Mouse (Mus musculus): Measurements from ENCODE around the gene Lmf1. TPM values are rescaled to one million over a fixed set of nuclear protein-coding genes. Genes with fewer than 3 reads are reported as not detected.

Gene Lmf1
- polyA plus RNA-seq, 1 experiment from 2014 or later = 31.4 TPM

- Histone ChIP-seq H3K27ac (replicated peaks) (0 out of 2 replicates have a peak overlapping the region, but pooled peaks have one; percentile 7), H3K27me3 (no peaks in the 10 kb centered on the region), H3K9me3 (replicated peaks) (no peaks in the 10 kb centered on the region), H3K36me3 (peaks cover 7% of the 10 kb centered on the region), H3K4me1 (peaks cover 25% of the 10 kb centered on the region), H3K4me3 (replicated peaks) (no peak overlapping the region), H3K9ac (no peak overlapping the region), H3K4me2 (replicated peaks) (no peak overlapping the region)
- 71% methylated on average over 11 of the region's 11 CpGs for WGBS
- no peak for ATAC-seq (ENCODE audit: insufficient number of reproducible peaks, low FRiP score, low TSS enrichment, low read depth)
These were observed 29.4 kb downstream of the Lmf1 start for GRCm38 (mm10) chr17:25608137-25608785.

DNA sequence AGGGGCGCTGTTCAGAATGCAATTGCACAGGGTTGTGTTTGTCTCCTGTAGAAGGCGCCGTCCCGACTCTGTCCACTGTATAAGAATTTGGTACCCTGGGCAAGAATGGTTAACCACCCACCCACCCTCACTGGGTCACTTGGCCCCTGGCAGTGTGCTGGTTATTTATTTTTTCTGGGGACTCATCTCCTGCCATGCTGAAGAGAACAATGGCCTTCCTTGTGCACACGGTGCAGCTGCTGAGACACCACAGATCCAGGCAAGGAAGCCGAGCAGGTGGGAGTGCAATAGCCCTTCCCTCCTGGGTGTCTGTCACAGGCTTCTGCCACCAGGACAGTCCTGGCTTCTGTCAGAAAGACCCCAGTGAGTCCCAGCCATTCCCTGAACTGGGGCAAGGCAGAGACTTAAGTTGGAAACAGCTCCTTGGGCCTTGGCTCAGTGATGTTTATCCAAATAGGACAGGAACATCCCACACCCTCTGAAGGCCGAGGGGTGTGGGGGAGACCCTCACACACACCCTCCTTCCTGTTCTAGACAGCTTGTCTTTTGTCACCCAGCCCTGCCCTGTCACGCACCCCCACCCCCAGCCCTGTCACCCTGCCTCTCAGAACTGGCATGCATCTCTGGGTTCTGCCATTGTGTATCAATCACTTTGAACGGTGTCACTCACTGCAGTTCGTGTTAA is 30.1 kb downstream of the Lmf1 start:
- 49% methylated on average over 10 of the region's 10 CpGs for WGBS
- H3K9ac ChIP-seq = no peak overlapping the region
- ATAC-seq (ENCODE audit: insufficient number of reproducible peaks, low FRiP score, low TSS enrichment, low read depth) = no peak
- 0 out of 2 replicates have a peak overlapping the region, but pooled peaks have one; percentile 7 for H3K27ac ChIP-seq (replicated peaks)
- no peak overlapping the region for H3K4me3 ChIP-seq (replicated peaks)
- H3K4me2 ChIP-seq (replicated peaks) = no peak overlapping the region
- H3K27me3 ChIP-seq = no peaks in the 10 kb centered on the region
- peaks cover 25% of the 10 kb centered on the region for H3K4me1 ChIP-seq
- no peaks in the 10 kb centered on the region for H3K9me3 ChIP-seq (replicated peaks)
- H3K36me3 ChIP-seq = peaks cover 14% of the 10 kb centered on the region

DNA sequence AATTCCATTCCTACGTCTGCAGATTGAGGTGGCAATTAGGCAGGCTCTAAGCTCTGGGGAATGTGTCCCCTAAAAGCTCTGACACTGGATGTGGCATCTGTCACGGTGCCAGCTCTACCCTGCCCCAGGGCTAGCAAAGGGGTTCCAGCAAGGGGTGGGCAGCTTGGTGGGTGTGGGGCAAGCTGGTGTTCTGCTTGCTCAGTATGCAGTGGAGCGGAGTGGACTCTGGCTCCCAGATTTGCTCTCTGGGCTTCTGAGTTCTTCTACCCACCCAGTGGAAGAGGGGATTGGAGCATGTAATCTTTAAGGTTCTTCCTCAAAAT is 30.6 kb downstream of the Lmf1 start:
- Histone ChIP-seq H3K4me1 (peaks cover 25% of the 10 kb centered on the region), H3K9me3 (replicated peaks) (no peaks in the 10 kb centered on the region), H3K4me3 (replicated peaks) (no peak overlapping the region), H3K4me2 (replicated peaks) (no peak overlapping the region), H3K27me3 (no peaks in the 10 kb centered on the region), H3K27ac (replicated peaks) (no peak overlapping the region), H3K36me3 (peaks cover 16% of the 10 kb centered on the region), H3K9ac (no peak overlapping the region)
- 58% methylated on average over 3 of the region's 3 CpGs for WGBS
- ATAC-seq (ENCODE audit: insufficient number of reproducible peaks, low FRiP score, low TSS enrichment, low read depth) = no peak

- Histone ChIP-seq H3K4me2 (replicated peaks) (no peak overlapping the region), H3K4me3 (replicated peaks) (no peak overlapping the region), H3K4me1 (peaks cover 22% of the 10 kb centered on the region), H3K36me3 (peaks cover 21% of the 10 kb centered on the region), H3K27ac (replicated peaks) (no peak overlapping the region), H3K9ac (no peak overlapping the region), H3K27me3 (no peaks in the 10 kb centered on the region), H3K9me3 (replicated peaks) (no peaks in the 10 kb centered on the region)
- 44% methylated on average over 9 of the region's 9 CpGs for WGBS
- ATAC-seq (ENCODE audit: insufficient number of reproducible peaks, low FRiP score, low TSS enrichment, low read depth) = no peak
These were observed 31.3 kb downstream of the Lmf1 start for GRCm38 (mm10) chr17:25610151-25610550.

DNA sequence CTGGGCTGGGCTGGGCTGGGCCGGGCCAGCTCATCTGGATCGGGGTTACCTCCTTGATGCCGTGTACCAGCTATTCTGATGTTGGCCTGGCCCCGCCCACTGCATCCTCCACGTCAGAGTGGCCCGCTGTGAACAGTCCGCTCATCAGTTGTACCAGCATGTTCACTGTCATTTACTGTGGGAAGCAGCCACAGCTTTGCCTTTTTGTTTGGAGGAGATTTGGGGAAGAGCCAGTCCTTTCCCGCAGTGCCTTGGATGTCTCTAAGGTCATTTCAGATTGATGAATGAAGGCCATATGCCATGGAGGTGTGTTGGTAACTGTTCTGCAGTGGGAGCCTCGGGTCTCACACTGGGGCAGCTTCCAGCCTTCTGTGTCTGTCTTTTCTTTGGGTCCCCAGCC is 33.7 kb downstream of the Lmf1 start:
- H3K27me3 ChIP-seq = no peaks in the 10 kb centered on the region
- no peak overlapping the region for H3K4me2 ChIP-seq (replicated peaks)
- 84% methylated on average over 9 of the region's 9 CpGs for WGBS
- peaks cover 22% of the 10 kb centered on the region for H3K4me1 ChIP-seq
- H3K27ac ChIP-seq (replicated peaks) = no peak overlapping the region
- peaks cover 28% of the 10 kb centered on the region for H3K36me3 ChIP-seq
- ATAC-seq (ENCODE audit: insufficient number of reproducible peaks, low FRiP score, low TSS enrichment, low read depth) = no peak
- no peak overlapping the region for H3K9ac ChIP-seq
- no peaks in the 10 kb centered on the region for H3K9me3 ChIP-seq (replicated peaks)
- no peak overlapping the region for H3K4me3 ChIP-seq (replicated peaks)

GRCm38 (mm10) chr17:25613323-25613722 is 34.4 kb downstream of the Lmf1 start:
- no peak overlapping the region for H3K4me3 ChIP-seq (replicated peaks)
- H3K27me3 ChIP-seq = no peaks in the 10 kb centered on the region
- H3K9ac ChIP-seq = no peak overlapping the region
- WGBS = 94% methylated on average over 6 of the region's 6 CpGs
- no peak overlapping the region for H3K27ac ChIP-seq (replicated peaks)
- peaks cover 28% of the 10 kb centered on the region for H3K36me3 ChIP-seq
- H3K4me1 ChIP-seq = peaks cover 23% of the 10 kb centered on the region
- no peak overlapping the region for H3K4me2 ChIP-seq (replicated peaks)
- no peaks in the 10 kb centered on the region for H3K9me3 ChIP-seq (replicated peaks)
- ATAC-seq (ENCODE audit: insufficient number of reproducible peaks, low FRiP score, low TSS enrichment, low read depth) = no peak

DNA sequence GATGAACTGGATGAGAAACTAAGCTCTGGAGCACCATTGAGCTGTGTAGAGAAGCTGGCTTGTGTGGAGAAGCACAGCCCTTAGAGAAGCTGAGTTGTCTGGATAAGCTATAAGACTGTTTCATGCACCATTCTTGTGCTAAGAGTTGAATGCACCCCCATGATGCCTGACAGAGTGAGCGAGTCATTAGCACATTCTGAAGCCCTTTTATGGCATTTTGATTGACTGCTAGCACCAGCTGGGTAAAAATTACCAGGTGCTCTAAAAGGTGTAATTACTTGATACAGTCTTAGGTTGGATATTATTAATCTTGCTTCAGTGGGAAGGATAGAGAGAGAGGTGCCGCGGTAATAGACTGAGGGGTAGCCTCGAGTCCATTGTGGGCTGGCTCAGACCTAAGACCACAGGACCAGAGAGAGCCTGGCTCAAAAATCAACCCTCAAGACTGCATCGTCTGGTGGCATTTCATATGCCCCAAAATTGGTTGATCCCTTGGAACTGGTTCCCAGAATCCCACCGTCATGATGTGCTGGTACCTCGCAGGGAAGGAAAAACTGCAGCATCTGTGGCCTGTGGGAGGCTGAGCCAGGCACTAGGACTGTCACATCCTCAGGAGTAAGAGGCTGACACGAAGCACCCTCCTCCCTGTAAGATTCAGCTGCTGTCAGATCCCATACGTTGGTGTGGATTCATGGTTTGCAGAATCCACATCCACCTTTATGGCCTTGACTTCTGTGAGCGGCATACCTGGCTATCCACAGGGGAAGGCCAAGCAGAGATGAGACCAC is 36.0 kb downstream of the Lmf1 start:
- H3K9ac ChIP-seq = no peak overlapping the region
- H3K4me1 ChIP-seq = peaks cover 25% of the 10 kb centered on the region
- no peaks in the 10 kb centered on the region for H3K27me3 ChIP-seq
- no peak overlapping the region for H3K27ac ChIP-seq (replicated peaks)
- ATAC-seq (ENCODE audit: insufficient number of reproducible peaks, low FRiP score, low TSS enrichment, low read depth) = no peak
- no peak overlapping the region for H3K4me3 ChIP-seq (replicated peaks)
- H3K4me2 ChIP-seq (replicated peaks) = no peak overlapping the region
- 87% methylated on average over 10 of the region's 10 CpGs for WGBS
- peaks cover 28% of the 10 kb centered on the region for H3K36me3 ChIP-seq
- no peaks in the 10 kb centered on the region for H3K9me3 ChIP-seq (replicated peaks)

- H3K4me3 ChIP-seq (replicated peaks) = no peak overlapping the region
- no peak overlapping the region for H3K27ac ChIP-seq (replicated peaks)
- no peak overlapping the region for H3K4me2 ChIP-seq (replicated peaks)
- no peak overlapping the region for H3K9ac ChIP-seq
- peaks cover 22% of the 10 kb centered on the region; the same call in 1 of the 2 replicates for H3K36me3 ChIP-seq
- peak; percentile 58; the same call in 1 of the 2 replicates for ATAC-seq (ENCODE audit: insufficient number of reproducible peaks, low FRiP score, low TSS enrichment, low read depth)
- peaks cover 17% of the 10 kb centered on the region for H3K4me1 ChIP-seq
- 33% methylated on average over 16 of the region's 16 CpGs for WGBS
- no peaks in the 10 kb centered on the region for H3K9me3 ChIP-seq (replicated peaks)
- no peaks in the 10 kb centered on the region for H3K27me3 ChIP-seq
These were observed 39.7 kb downstream of the Lmf1 start for GRCm38 (mm10) chr17:25618508-25619056.

DNA sequence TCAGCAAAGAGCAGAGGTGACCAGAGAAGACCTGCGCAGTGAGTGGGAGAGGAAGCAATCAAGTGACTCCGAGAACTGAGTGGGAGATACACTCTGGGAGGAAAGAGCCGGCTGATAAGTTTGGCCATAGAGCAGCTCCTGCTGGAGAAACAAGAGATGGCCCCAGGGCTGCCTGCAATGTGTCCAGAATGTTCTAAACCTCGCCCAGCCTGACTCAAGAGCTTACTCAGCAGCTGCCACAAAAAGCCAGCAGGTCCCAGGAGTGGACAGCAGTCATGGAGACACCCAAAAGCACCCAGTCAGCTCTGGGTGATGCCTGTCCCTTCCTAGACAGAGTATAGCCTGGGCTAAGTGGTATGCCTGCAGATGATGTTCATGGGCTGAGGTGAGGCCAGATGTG is 44.6 kb downstream of the Lmf1 start:
- 76% methylated on average over 4 of the region's 4 CpGs for WGBS
- Histone ChIP-seq H3K4me2 (replicated peaks) (no peak overlapping the region), H3K4me1 (peaks cover 40% of the 10 kb centered on the region)

GRCm38 (mm10) chr17:25623935-25624334 is 45.0 kb downstream of the Lmf1 start:
- no peaks in the 10 kb centered on the region for H3K27me3 ChIP-seq
- H3K36me3 ChIP-seq = 0 out of 2 replicates have a peak, but pooled peaks cover 3% of the 10 kb centered on the region
- WGBS = 32% methylated on average over 11 of the region's 11 CpGs
- no peaks in the 10 kb centered on the region for H3K9me3 ChIP-seq (replicated peaks)
- H3K4me3 ChIP-seq (replicated peaks) = no peak overlapping the region
- peaks cover 35% of the 10 kb centered on the region for H3K4me1 ChIP-seq
- no peak overlapping the region for H3K4me2 ChIP-seq (replicated peaks)
- no peak overlapping the region for H3K27ac ChIP-seq (replicated peaks)
- no peak for ATAC-seq (ENCODE audit: insufficient number of reproducible peaks, low FRiP score, low TSS enrichment, low read depth)
- no peak overlapping the region for H3K9ac ChIP-seq

More for the DNA sequence above, 44.6 kb downstream of the Lmf1 start:
- no peak overlapping the region for H3K9ac ChIP-seq
- H3K36me3 ChIP-seq = 0 out of 2 replicates have a peak, but pooled peaks cover 3% of the 10 kb centered on the region
- H3K4me3 ChIP-seq (replicated peaks) = no peak overlapping the region
- H3K27me3 ChIP-seq = no peaks in the 10 kb centered on the region
- no peak for ATAC-seq (ENCODE audit: insufficient number of reproducible peaks, low FRiP score, low TSS enrichment, low read depth)
- no peak overlapping the region for H3K27ac ChIP-seq (replicated peaks)
- H3K9me3 ChIP-seq (replicated peaks) = no peaks in the 10 kb centered on the region

Data from embryonic facial prominence, embryonic 15.5 days (tissue).